Mouse (Mus musculus) CH12.LX (cell line): Measurements from ENCODE around the gene Pus7l. TPM values are rescaled to one million over a fixed set of nuclear protein-coding genes. Genes with fewer than 3 reads are reported as not detected.
A peak's percentile ranks its signal among the peaks of the same experiment; 100 is the strongest.

Experiments used
- DNase-seq: peaks from one replicate; pipeline ENCODE4 v3.0.0-alpha.2; 2013; ENCODE audit errors: extremely low read depth
- H3K27ac ChIP-seq: 2 replicates; pipeline ENCODE4 v1.5.1; 2012; ENCODE audit warnings: low read depth, mild to moderate bottlenecking, control low read depth, moderate library complexity; ENCODE audit not compliant: insufficient read depth
- H3K27me3 ChIP-seq: replicated peaks from 2 replicates; pipeline ENCODE3; 2012; ENCODE audit warnings: inconsistent platforms
- H3K36me3 ChIP-seq, 2 experiments: replicated peaks in 1 of 2; 2 replicates each; pipeline versions ENCODE3 to v1.6.1; 2012; ENCODE audit warnings: inconsistent platforms in 1 of 2, low read length in 1 of 2, mild to moderate bottlenecking in 1 of 2, mixed read lengths in 1 of 2, moderate library complexity in 1 of 2; ENCODE audit not compliant: control insufficient read depth in 1 of 2, insufficient read depth in 1 of 2
- H3K4me1 ChIP-seq, 2 experiments: 2 replicates each; pipeline ENCODE4 v1.6.1; 2012; ENCODE audit warnings: inconsistent platforms in 1 of 2, moderate library complexity in 1 of 2; ENCODE audit not compliant: insufficient read depth in 2 of 2, control insufficient read depth in 1 of 2
- H3K4me2 ChIP-seq: 2 replicates; pipeline ENCODE4 v1.6.1; 2012; ENCODE audit warnings: low read depth, mild to moderate bottlenecking, control low read depth; ENCODE audit not compliant: poor library complexity, insufficient read depth, severe bottlenecking
- H3K4me3 ChIP-seq, 3 experiments: fragments of 150-350 bp in 1 of 3; sonication (generic) in 1 of 3; replicated peaks in 1 of 3; 2 replicates each; pipeline versions ENCODE3 to v1.5.1; 2011 to 2012; ENCODE audit warnings: low read depth in 2 of 3, low read length in 2 of 3, mild to moderate bottlenecking in 2 of 3, moderate library complexity in 2 of 3, control low read depth in 1 of 3, improper control_type of control experiment in 1 of 3, inconsistent platforms in 1 of 3, mixed read lengths in 1 of 3; ENCODE audit not compliant: poor library complexity in 1 of 3
- H3K79me2 ChIP-seq: replicated peaks from 2 replicates; pipeline ENCODE4 v1.6.1; 2012; ENCODE audit warnings: mild to moderate bottlenecking, moderate library complexity; ENCODE audit not compliant: control insufficient read depth, poor library complexity, insufficient read depth, severe bottlenecking; ENCODE audit errors: extremely low read depth
- H3K9ac ChIP-seq: 2 replicates; pipeline ENCODE4 v1.6.1; 2012; ENCODE audit warnings: low read depth, mild to moderate bottlenecking, control low read depth, moderate library complexity; ENCODE audit not compliant: insufficient read depth
- H3K9me3 ChIP-seq: replicated peaks from 2 replicates; pipeline ENCODE3; 2012; ENCODE audit warnings: low read length, inconsistent platforms, mixed read lengths
- BHLHE40 ChIP-seq: IDR thresholded peaks from 2 replicates; pipeline ENCODE4 v1.6.1; 2011; ENCODE audit warnings: mild to moderate bottlenecking, low read depth, low read length, improper control_type of control experiment
- CHD1 ChIP-seq: IDR thresholded peaks from 2 replicates; pipeline ENCODE4 v1.6.1; 2012; ENCODE audit warnings: low read depth, low read length, improper control_type of control experiment, inconsistent platforms
- CHD2 ChIP-seq: IDR thresholded peaks from 2 replicates; pipeline ENCODE4 v1.6.1; 2011; ENCODE audit warnings: low read length, improper control_type of control experiment
- CTCF ChIP-seq, 2 experiments: IDR thresholded peaks in 1 of 2; conservative IDR thresholded peaks in 1 of 2; 2 replicates each; pipeline ENCODE4 v1.5.1; 2011 to 2012; ENCODE audit warnings: low read depth in 2 of 2, low read length in 2 of 2, improper control_type of control experiment in 1 of 2, inconsistent platforms in 1 of 2, mild to moderate bottlenecking in 1 of 2, moderate library complexity in 1 of 2
- E2F4 ChIP-seq: IDR thresholded peaks from 2 replicates; pipeline ENCODE4 v1.6.1; 2011; ENCODE audit warnings: low read depth, low read length, improper control_type of control experiment; ENCODE audit not compliant: insufficient replicate concordance
- GABPA ChIP-seq: IDR thresholded peaks from 2 replicates; pipeline ENCODE4 v1.6.1; 2012; ENCODE audit warnings: low read depth, low read length, improper control_type of control experiment, inconsistent platforms; ENCODE audit not compliant: insufficient replicate concordance
- HCFC1 ChIP-seq: IDR thresholded peaks from 2 replicates; pipeline ENCODE4 v1.6.1; 2012; ENCODE audit warnings: low read depth, mild to moderate bottlenecking, inconsistent platforms, low read length, improper control_type of control experiment
- JUND ChIP-seq: conservative IDR thresholded peaks from 2 replicates; pipeline ENCODE4 v1.6.1; 2011; ENCODE audit warnings: low read depth, low read length, improper control_type of control experiment
- KAT2A ChIP-seq: IDR thresholded peaks from 2 replicates; pipeline ENCODE4 v1.6.1; 2012; ENCODE audit warnings: low read length, improper control_type of control experiment, inconsistent platforms; ENCODE audit not compliant: insufficient replicate concordance
- MAZ ChIP-seq: IDR thresholded peaks from 2 replicates; pipeline ENCODE4 v1.6.1; 2012; ENCODE audit warnings: low read depth, mild to moderate bottlenecking, inconsistent platforms, low read length, improper control_type of control experiment, moderate library complexity
- MEF2A ChIP-seq: IDR thresholded peaks from 2 replicates; pipeline ENCODE4 v1.6.1; 2014; ENCODE audit warnings: low read depth, mild to moderate bottlenecking, inconsistent platforms, low read length, improper control_type of control experiment, borderline replicate concordance
- MXI1 ChIP-seq: IDR thresholded peaks from 2 replicates; pipeline ENCODE4 v1.6.1; 2011; ENCODE audit warnings: mild to moderate bottlenecking, low read depth, low read length, improper control_type of control experiment
- MYC ChIP-seq: IDR thresholded peaks from 2 replicates; pipeline ENCODE4 v1.6.1; 2011; ENCODE audit warnings: low read depth, mild to moderate bottlenecking, improper control_type of control experiment, low read length
- NELFE ChIP-seq: IDR thresholded peaks from 2 replicates; pipeline ENCODE4 v1.6.1; 2011; ENCODE audit warnings: low read depth, low read length, improper control_type of control experiment
- NRF1 ChIP-seq: IDR thresholded peaks from 2 replicates; pipeline ENCODE4 v1.6.1; 2014; ENCODE audit warnings: low read depth, mild to moderate bottlenecking, inconsistent platforms, low read length, improper control_type of control experiment, moderate library complexity
- POLR2AphosphoS2 ChIP-seq: IDR thresholded peaks from 2 replicates; pipeline ENCODE4 v1.6.1; 2011; ENCODE audit warnings: low read depth, low read length, improper control_type of control experiment
- RAD21 ChIP-seq: IDR thresholded peaks from 2 replicates; pipeline ENCODE4 v1.6.1; 2011; ENCODE audit warnings: low read depth, mild to moderate bottlenecking, low read length, improper control_type of control experiment, moderate library complexity
- RCOR1 ChIP-seq: conservative IDR thresholded peaks from 2 replicates; pipeline ENCODE4 v1.6.1; 2012; ENCODE audit warnings: low read depth, mild to moderate bottlenecking, inconsistent platforms, low read length, improper control_type of control experiment
- SMC3 ChIP-seq: IDR thresholded peaks from 2 replicates; pipeline ENCODE4 v1.6.1; 2011; ENCODE audit warnings: low read depth, low read length, improper control_type of control experiment
- TBP ChIP-seq: conservative IDR thresholded peaks from 2 replicates; pipeline ENCODE4 v1.6.1; 2011; ENCODE audit warnings: low read depth, low read length, improper control_type of control experiment
- TCF12 ChIP-seq: IDR thresholded peaks from 2 replicates; pipeline ENCODE4 v1.6.1; 2014; ENCODE audit warnings: low read depth, mild to moderate bottlenecking, inconsistent platforms, low read length, improper control_type of control experiment
- ZKSCAN1 ChIP-seq: IDR thresholded peaks from 2 replicates; pipeline ENCODE4 v1.6.1; 2012; ENCODE audit warnings: low read depth, inconsistent platforms, low read length, improper control_type of control experiment, borderline replicate concordance
- ZMIZ1 ChIP-seq: IDR thresholded peaks from 2 replicates; pipeline ENCODE4 v1.6.1; 2012; ENCODE audit warnings: low read depth, mild to moderate bottlenecking, inconsistent platforms, low read length, improper control_type of control experiment
- ZNF384 ChIP-seq: IDR thresholded peaks from 2 replicates; pipeline ENCODE4 v1.6.1; 2012; ENCODE audit warnings: low read depth, low read length, improper control_type of control experiment, inconsistent platforms
- dilution Hi-C: fragments of 300-500 bp; cut with MboI; formaldehyde crosslinking; loops from 2 replicates; pipeline ENCODE4 v1.14.3; 2020; ENCODE audit warnings: low sequenced_read_pairs; ENCODE audit not compliant: extremely low pct_unique_long_range_greater_than_20kb, extremely low pct_ligation_motif_present
- in situ Hi-C: fragments of 300-500 bp; cut with MboI; formaldehyde crosslinking; loops from 3 replicates; pipeline ENCODE4 v1.14.3; 2019; ENCODE audit warnings: low sequenced_read_pairs, low pct_ligation_motif_present, low pct_unique_long_range_greater_than_20kb, mixed read lengths
- polyA plus RNA-seq: library from polyadenylated mRNA; unstranded; fragments of >175 nt; gene quantifications from 2 replicates; pipeline ENCODE4 v1.2.1, GENCODE M21; 2012; ENCODE audit warnings: low read depth; ENCODE audit not compliant: insufficient read length
- total RNA-seq, 2 experiments: library from RNA; depleted of rRNA; stranded (reverse); fragments of 300-350 nt in 1 of 2; fragments of >200 nt in 1 of 2; gene quantifications; 2 replicates each; pipeline ENCODE4 v1.2.3; 2012 to 2014

The Pus7l gene
- total and polyA plus RNA-seq, 3 experiments: 14.8 to 16.9 (median 15.2) TPM

DNA sequence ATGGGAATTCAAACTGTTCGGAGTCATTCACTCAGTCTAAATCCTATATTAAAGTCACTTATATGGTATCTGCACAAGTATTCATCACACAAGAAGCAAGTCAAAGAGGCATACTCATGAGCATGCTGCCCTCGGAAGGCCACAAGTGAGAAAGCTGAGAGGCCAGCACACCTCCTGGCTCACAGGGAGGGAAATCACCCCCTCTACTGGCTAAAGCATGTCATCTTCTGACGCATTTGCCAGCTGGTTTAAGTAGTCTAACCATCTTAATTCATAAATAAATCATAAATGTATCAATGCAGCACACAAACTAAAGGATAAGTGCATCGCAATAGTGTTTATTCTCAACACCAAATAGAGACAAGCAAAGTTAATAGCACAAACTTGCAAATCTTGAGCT is 41.4 kb upstream of the Pus7l start:
- TF ChIP-seq MEF2A (no peak), NELFE (no peak), ZKSCAN1 (no peak), GABPA (no peak), E2F4 (no peak), CTCF (conservative IDR thresholded peaks at IDR 0.05 in 1 of 2, IDR thresholded peaks at IDR 0.05 in 1 of 2; ENCODE audit: low read depth in 2 of 2, low read length in 2 of 2) (peak in 1 of 2 experiments; percentile 40; a peak in 2 of 4 replicates)
- TF ChIP-seq, all 38 proteins: peak for 1
- H3K27ac ChIP-seq: no peak overlapping the region
- DNase-seq: no peak
- H3K79me2 ChIP-seq: peaks cover 31% of the 10 kb centered on the region
- H3K4me1 ChIP-seq: peaks cover 0 to 12% of the 10 kb centered on the region in 2 experiments; a peak in 2 of 4 replicates
- in situ Hi-C loops (no loop called here), dilution Hi-C loops (no loop called here)
- no peaks in the 10 kb centered on the region for H3K9me3 ChIP-seq
- H3K9ac ChIP-seq: no peak overlapping the region
- H3K36me3 ChIP-seq: peaks cover 53 to 67% of the 10 kb centered on the region in 2 experiments
- no peak overlapping the region for H3K4me3 ChIP-seq
- no peaks in the 10 kb centered on the region for H3K27me3 ChIP-seq
- no peak overlapping the region for H3K4me2 ChIP-seq

DNA sequence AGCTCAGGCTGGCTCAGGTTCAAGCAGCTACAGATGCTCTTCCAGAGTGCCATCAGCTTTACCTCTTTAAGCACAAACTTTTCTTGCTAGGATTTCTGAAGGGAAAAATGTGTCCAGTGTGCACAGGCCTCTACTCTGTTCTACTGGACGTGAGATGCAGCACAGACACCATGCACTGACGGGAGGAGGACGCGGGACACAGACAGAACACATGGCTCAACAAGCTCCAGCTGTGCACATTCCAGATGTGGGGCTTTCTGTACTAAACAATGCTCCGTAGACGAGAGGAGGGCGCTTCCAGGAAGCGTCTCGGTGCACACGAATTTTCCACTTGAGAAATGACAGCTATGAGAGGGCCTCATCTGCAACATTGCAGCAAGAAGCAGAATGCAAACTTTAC is 39.8 kb upstream of the Pus7l start:
- H3K36me3 ChIP-seq: peaks cover 59 to 75% of the 10 kb centered on the region in 2 experiments
- no peaks in the 10 kb centered on the region for H3K27me3 ChIP-seq
- TF ChIP-seq CHD2: no peak
- TF ChIP-seq TBP: no peak
- TF ChIP-seq CHD1: no peak
- no peak for TF ChIP-seq TCF12
- TF ChIP-seq NRF1: no peak
- no peak for TF ChIP-seq BHLHE40
- TF ChIP-seq MXI1: no peak
- TF ChIP-seq JUND: no peak
- no peak for TF ChIP-seq RCOR1
- TF ChIP-seq MYC: no peak
- no peak for TF ChIP-seq ZNF384
- TF ChIP-seq MAZ: no peak
- no peak for TF ChIP-seq SMC3
- TF ChIP-seq HCFC1: no peak
- no peak for TF ChIP-seq RAD21
- no peak for TF ChIP-seq POLR2AphosphoS2
- TF ChIP-seq ZMIZ1: no peak
- no peak for TF ChIP-seq KAT2A
- no peak for TF ChIP-seq CTCF (conservative IDR thresholded peaks at IDR 0.05 in 1 of 2, IDR thresholded peaks at IDR 0.05 in 1 of 2; ENCODE audit: low read depth in 2 of 2, low read length in 2 of 2)
- dilution Hi-C loops (no loop called here), in situ Hi-C loops (no loop called here)
- no peak overlapping the region for H3K4me3 ChIP-seq
- H3K4me2 ChIP-seq: no peak overlapping the region
- H3K9me3 ChIP-seq: no peaks in the 10 kb centered on the region
- peaks cover 0 to 12% of the 10 kb centered on the region in 2 experiments; a peak in 2 of 4 replicates for H3K4me1 ChIP-seq
- H3K9ac ChIP-seq: no peak overlapping the region
- no peak for DNase-seq
- no peak overlapping the region for H3K27ac ChIP-seq
- H3K79me2 ChIP-seq: peaks cover 18% of the 10 kb centered on the region
